Mouse (Mus musculus) heart, embryonic 15.5 days (tissue): ENCODE measurements around the gene Hist1h2ba. TPM values are rescaled to one million over a fixed set of nuclear protein-coding genes. Genes with fewer than 3 reads are reported as not detected.

Experiments used
- ATAC-seq: fragments of 200-750 bp; cut with Nextera tagmentation; replicated peaks from 2 replicates; pipeline ENCODE4 v1.8.0; 2017; ENCODE audit warnings: low read depth, moderate TSS enrichment; ENCODE audit not compliant: insufficient number of reproducible peaks, insufficient read depth, low FRiP score
- H3K27ac ChIP-seq: fragments of 300-500 bp; sonication (generic); 2 replicates; pipeline ENCODE4 v1.5.1; 2015; ENCODE audit warnings: mild to moderate bottlenecking, inconsistent platforms
- H3K27me3 ChIP-seq: fragments of 300-500 bp; sonication (generic); 2 replicates; pipeline ENCODE4 v1.6.1; 2015; ENCODE audit warnings: inconsistent platforms
- H3K36me3 ChIP-seq: fragments of 300-500 bp; sonication (generic); 2 replicates; pipeline ENCODE4 v1.6.1; 2015; ENCODE audit warnings: mild to moderate bottlenecking, inconsistent platforms
- H3K4me1 ChIP-seq: fragments of 300-500 bp; sonication (generic); replicated peaks from 2 replicates; pipeline ENCODE4 v1.6.1; 2015; ENCODE audit warnings: inconsistent platforms
- H3K4me2 ChIP-seq: fragments of 300-500 bp; sonication (generic); 2 replicates; pipeline ENCODE4 v1.6.1; 2015; ENCODE audit warnings: inconsistent platforms, mild to moderate bottlenecking, moderate library complexity
- H3K4me3 ChIP-seq: fragments of 300-500 bp; sonication (generic); 2 replicates; pipeline ENCODE4 v1.5.1; 2015; ENCODE audit warnings: mild to moderate bottlenecking, inconsistent platforms
- H3K9ac ChIP-seq: fragments of 300-500 bp; sonication (generic); 2 replicates; pipeline ENCODE4 v1.6.1; 2015; ENCODE audit warnings: mild to moderate bottlenecking, inconsistent platforms
- H3K9me3 ChIP-seq: fragments of 300-500 bp; sonication (generic); replicated peaks from 2 replicates; pipeline ENCODE4 v1.6.1; 2016; ENCODE audit warnings: inconsistent platforms
- WGBS: fragments of 180-500 bp; shearing (Covaris S2); methylation state at CpG from one replicate; pipeline ENCODE4 v1.1.7; 2015; ENCODE audit warnings: mixed read lengths; 5-methylcytosine and 5-hydroxymethylcytosine counted together
- microRNA-seq: library from miRNA; unstranded; fragments of <30 nt; microRNA quantifications from one replicate; pipeline ENCODE4, GENCODE M21; 2016
- polyA plus RNA-seq: library from polyadenylated mRNA; unstranded; fragments of >200 nt; fragmentation: Nextera tagmentation; extraction: Ambion mirVana; gene quantifications from 2 replicates; pipeline ENCODE4 v1.2.1, GENCODE M21; 2015

Hist1h2ba gene
- polyA plus RNA-seq, 1 experiment from 2014 or later: not detected

GRCm38 (mm10) chr13:23906906-23907305, 27.1 kb downstream of the Hist1h2ba start:
- WGBS: 86% methylated on average over 5 of the region's 5 CpGs
- no peaks in the 10 kb centered on the region for H3K36me3 ChIP-seq

DNA sequence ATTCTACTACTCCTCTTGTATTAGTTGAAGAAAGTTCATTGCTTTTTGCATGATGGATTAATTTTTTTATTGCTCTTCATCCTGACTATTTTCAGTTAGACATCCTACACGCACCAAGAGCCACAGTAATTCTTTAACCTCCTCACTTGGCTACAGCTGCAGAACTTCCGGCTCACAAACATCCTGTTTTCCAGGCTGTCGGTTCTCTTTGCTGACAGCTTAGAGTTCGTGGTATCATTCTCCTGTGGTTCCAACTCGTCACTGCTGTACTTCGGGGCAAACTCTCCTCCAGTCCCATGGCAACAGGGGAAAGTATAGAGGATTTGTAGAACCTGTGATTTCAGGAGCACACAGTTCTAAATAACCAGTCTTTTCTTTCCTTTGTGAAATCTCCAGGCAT, 35.7 kb downstream of the Hist1h2ba start:
- Histone ChIP-seq H3K27ac (no peak overlapping the region), H3K27me3 (0 out of 2 replicates have a peak, but pooled peaks cover 4% of the 10 kb centered on the region), H3K36me3 (no peaks in the 10 kb centered on the region), H3K4me3 (no peak overlapping the region), H3K9me3 (no peaks in the 10 kb centered on the region), H3K4me2 (no peak overlapping the region), H3K4me1 (no peaks in the 10 kb centered on the region), H3K9ac (no peak overlapping the region)
- no peak for ATAC-seq
- 29% methylated on average over 6 of the region's 6 CpGs for WGBS

More at GRCm38 (mm10) chr13:23906906-23907305, 27.1 kb downstream of the Hist1h2ba start:
- H3K4me3 ChIP-seq: no peak overlapping the region
- H3K9ac ChIP-seq: no peak overlapping the region
- H3K27me3 ChIP-seq: no peaks in the 10 kb centered on the region
- H3K27ac ChIP-seq: no peak overlapping the region
- no peak overlapping the region for H3K4me2 ChIP-seq
- H3K9me3 ChIP-seq: no peaks in the 10 kb centered on the region
- no peak for ATAC-seq
- no peaks in the 10 kb centered on the region for H3K4me1 ChIP-seq

GRCm38 (mm10) chr13:23893269-23893593, 40.7 kb downstream of the Hist1h2ba start:
- no peak overlapping the region for H3K9ac ChIP-seq
- H3K4me2 ChIP-seq: no peak overlapping the region
- no peaks in the 10 kb centered on the region for H3K9me3 ChIP-seq
- no peak overlapping the region for H3K27ac ChIP-seq
- H3K4me3 ChIP-seq: no peak overlapping the region
- no peak for ATAC-seq
- 0 out of 2 replicates have a peak, but pooled peaks cover 4% of the 10 kb centered on the region for H3K27me3 ChIP-seq
- H3K36me3 ChIP-seq: no peaks in the 10 kb centered on the region
- WGBS: 61% methylated on average over 4 of the region's 4 CpGs
- H3K4me1 ChIP-seq: no peaks in the 10 kb centered on the region

- H3K4me1 ChIP-seq: no peaks in the 10 kb centered on the region
- H3K27me3 ChIP-seq: 0 out of 2 replicates have a peak, but pooled peaks cover 4% of the 10 kb centered on the region
- H3K4me2 ChIP-seq: no peak overlapping the region
- 31% methylated on average over 9 of the region's 9 CpGs for WGBS
- H3K4me3 ChIP-seq: no peak overlapping the region
- H3K9ac ChIP-seq: no peak overlapping the region
- no peak for ATAC-seq
- no peaks in the 10 kb centered on the region for H3K36me3 ChIP-seq
- no peaks in the 10 kb centered on the region for H3K9me3 ChIP-seq
- H3K27ac ChIP-seq: no peak overlapping the region
These were observed 41.2 kb downstream of the Hist1h2ba start for GRCm38 (mm10) chr13:23892592-23893268.

DNA sequence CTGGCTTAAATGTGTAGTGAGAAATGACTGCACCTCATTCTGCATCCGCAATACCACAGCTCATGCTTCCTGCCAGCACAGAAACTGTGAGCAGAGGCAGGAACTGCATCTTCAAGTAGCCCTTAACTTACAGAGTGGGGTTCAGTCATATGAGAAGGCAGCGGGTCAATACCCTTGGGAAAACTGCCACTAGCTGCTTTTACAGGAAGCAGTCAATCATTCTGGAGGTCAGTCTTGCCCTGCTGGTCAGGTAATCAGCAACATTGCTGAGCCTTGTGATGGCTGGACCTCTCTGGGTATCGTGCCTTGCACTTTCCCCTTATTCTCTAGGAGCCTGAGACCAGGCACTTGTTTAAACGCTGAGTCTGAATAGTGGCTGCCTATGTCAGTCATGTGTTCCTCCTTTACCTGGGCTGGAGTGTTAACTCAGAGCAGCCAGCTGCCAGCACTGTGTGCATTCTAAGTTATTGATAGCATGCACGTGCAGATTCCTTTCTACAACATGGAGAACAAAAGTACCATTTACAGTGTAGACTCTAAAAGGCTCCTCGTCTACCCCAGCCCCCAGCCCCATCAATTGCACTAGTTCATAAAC, 44.8 kb downstream of the Hist1h2ba start:
- Histone ChIP-seq H3K27me3 (no peaks in the 10 kb centered on the region), H3K4me1 (no peaks in the 10 kb centered on the region), H3K4me3 (no peak overlapping the region), H3K9ac (no peak overlapping the region), H3K27ac (no peak overlapping the region), H3K4me2 (no peak overlapping the region), H3K9me3 (no peaks in the 10 kb centered on the region), H3K36me3 (no peaks in the 10 kb centered on the region)
- 59% methylated on average over 6 of the region's 6 CpGs for WGBS
- no peak for ATAC-seq

DNA sequence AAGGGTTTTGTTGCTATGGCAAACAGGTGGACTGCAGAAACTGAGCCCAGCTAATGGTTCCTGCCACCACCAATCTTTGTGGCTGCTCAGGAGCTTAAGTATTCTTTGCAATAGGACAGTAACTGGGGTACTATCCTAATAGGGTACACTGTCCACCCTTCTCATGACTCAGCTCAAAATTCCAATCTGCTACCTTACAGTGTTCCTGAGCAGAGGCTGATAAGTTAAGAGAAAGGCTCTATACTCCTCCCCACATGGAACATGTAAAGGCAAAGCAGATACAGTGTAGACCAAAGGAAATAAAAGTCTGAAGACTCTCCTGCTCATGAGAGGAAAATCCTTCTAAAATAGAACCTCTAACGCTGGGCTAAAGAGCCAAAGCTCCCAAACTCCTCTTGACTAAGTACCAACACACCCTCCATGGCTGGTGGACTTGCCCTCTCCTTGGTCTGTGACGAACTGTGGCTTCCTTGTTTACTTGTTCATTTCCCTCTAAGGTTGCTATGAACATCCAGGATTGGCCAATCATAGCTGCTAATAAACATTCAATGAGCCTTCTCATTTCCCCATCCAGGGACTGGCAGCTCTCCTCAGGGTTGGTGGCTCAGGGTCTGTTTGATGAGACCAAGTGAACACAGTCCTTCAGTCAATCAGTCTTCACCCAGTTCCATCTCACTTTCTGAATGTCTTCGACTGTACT, 46.8 kb downstream of the Hist1h2ba start:
- no peak overlapping the region for H3K4me2 ChIP-seq
- no peak overlapping the region for H3K27ac ChIP-seq
- H3K9ac ChIP-seq: no peak overlapping the region
- H3K36me3 ChIP-seq: no peaks in the 10 kb centered on the region
- 75% methylated on average over 3 of the region's 3 CpGs for WGBS
- H3K4me3 ChIP-seq: no peak overlapping the region
- H3K27me3 ChIP-seq: no peaks in the 10 kb centered on the region
- H3K4me1 ChIP-seq: no peaks in the 10 kb centered on the region
- ATAC-seq: no peak
- H3K9me3 ChIP-seq: no peaks in the 10 kb centered on the region

- WGBS: 22% methylated on average over 2 of the region's 2 CpGs
- H3K9ac ChIP-seq: no peak overlapping the region
- ATAC-seq: no peak
- no peaks in the 10 kb centered on the region for H3K4me1 ChIP-seq
- H3K4me2 ChIP-seq: no peak overlapping the region
- no peak overlapping the region for H3K4me3 ChIP-seq
- no peak overlapping the region for H3K27ac ChIP-seq
- H3K27me3 ChIP-seq: no peaks in the 10 kb centered on the region
- H3K36me3 ChIP-seq: no peaks in the 10 kb centered on the region
- no peaks in the 10 kb centered on the region for H3K9me3 ChIP-seq
These were observed 48.4 kb downstream of the Hist1h2ba start for GRCm38 (mm10) chr13:23885540-23885939.

Small RNA genes lying within 50 kb of the gene (microRNA-seq; reads per million reads assigned to microRNA genes)
- not detected for gene Gm44344

Other genes with a start within 250 kb of the Hist1h2ba start
- 51.8 and 52.1 TPM in 2 replicates for gene Hist1h2bc, start 250.0 kb downstream of the Hist1h2ba start, polyA plus RNA-seq
- 0.14 TPM in 1 of 2 replicates, not detected in the other for gene Hist1h1t, start 238.3 kb downstream of the Hist1h2ba start, polyA plus RNA-seq
- 2.4 and 2.7 TPM in 2 replicates for gene Hist1h4c, start 235.7 kb downstream of the Hist1h2ba start, polyA plus RNA-seq
- 10.3 and 13.6 TPM in 2 replicates for gene Hfe, start 223.3 kb downstream of the Hist1h2ba start, polyA plus RNA-seq
- 38.8 and 41.2 TPM in 2 replicates for gene Hist1h1c, start 195.3 kb downstream of the Hist1h2ba start, polyA plus RNA-seq
- gene Hist1h3c, start 188.6 kb downstream of the Hist1h2ba start, polyA plus RNA-seq: 2.0 and 4.1 TPM in 2 replicates
- 1.2 and 1.9 TPM in 2 replicates for gene Hist1h2bb, start 187.4 kb downstream of the Hist1h2ba start, polyA plus RNA-seq
- 15.3 and 20.4 TPM in 2 replicates for gene Hist1h2ab, start 183.0 kb downstream of the Hist1h2ba start, polyA plus RNA-seq
- 3.1 and 4.7 TPM in 2 replicates for gene Hist1h3b, start 181.9 kb downstream of the Hist1h2ba start, polyA plus RNA-seq
- gene Hist1h4b, start 177.1 kb downstream of the Hist1h2ba start, polyA plus RNA-seq: 1.2 and 1.7 TPM in 2 replicates
- not detected in 2 replicates for gene Hist1h4a, start 172.9 kb downstream of the Hist1h2ba start, polyA plus RNA-seq
- gene Hist1h3a, start 171.8 kb downstream of the Hist1h2ba start, polyA plus RNA-seq: 1.5 and 2.4 TPM in 2 replicates
- gene Hist1h1a, start 170.5 kb downstream of the Hist1h2ba start, polyA plus RNA-seq: 0.76 and 0.98 TPM in 2 replicates
- gene Trim38, start 164.2 kb downstream of the Hist1h2ba start, polyA plus RNA-seq: not detected in 2 replicates
- gene Slc17a2, start 127.2 kb downstream of the Hist1h2ba start, polyA plus RNA-seq: not detected in 2 replicates
- gene Slc17a3, start 94.7 kb downstream of the Hist1h2ba start, polyA plus RNA-seq: 0.03 TPM in 1 of 2 replicates, not detected in the other
- not detected in 2 replicates for gene Slc17a1, start 66.4 kb downstream of the Hist1h2ba start, polyA plus RNA-seq
- gene Slc17a4, start 19.1 kb downstream of the Hist1h2ba start, polyA plus RNA-seq: not detected in 2 replicates
- gene Hist1h2aa, start 306 bp upstream of the Hist1h2ba start, polyA plus RNA-seq: not detected in 2 replicates
- gene Scgn, start 57.1 kb upstream of the Hist1h2ba start, polyA plus RNA-seq: not detected in 2 replicates